19 mouse cellular contexts compared by ENCODE assay signal in the genomic region with DNA sequence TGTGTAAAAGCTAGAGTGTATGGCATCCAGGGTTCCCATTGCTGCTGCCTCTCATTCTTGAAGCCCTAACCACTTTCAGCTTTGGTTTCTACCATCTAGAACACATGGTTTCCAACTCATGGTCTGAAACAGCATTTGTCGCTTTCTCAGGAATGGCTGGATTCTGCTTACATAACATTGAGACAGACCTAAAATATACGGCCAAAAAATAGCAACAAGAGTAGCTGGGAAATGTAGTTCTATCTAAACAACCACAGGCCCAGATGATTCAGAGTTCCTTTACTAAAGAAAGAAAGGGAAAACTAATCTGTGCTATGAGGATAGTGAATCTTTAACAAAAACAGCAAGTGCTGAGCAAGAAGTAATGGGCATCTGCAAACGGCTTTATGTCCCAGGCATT.
"Had no signal": no experiment of that assay in that cellular context is flagged by ENCODE, and none has a peak within 500 bp of the region (broad histone marks: within the 10 kb centered on the region; RNA-seq: fewer than 3 reads in every experiment).

No protein-coding gene starts in this region.

- DNase-seq: kidney, adult 2 months; kidney, postnatal 25 days; layer of hippocampus, adult 9-11 months; liver; thymus, postnatal 25 days had no signal

- H3K27ac ChIP-seq: kidney, postnatal 0 days; layer of hippocampus, adult 2 months; limb, embryonic 10.5 days; limb, embryonic 13.5 days; liver, embryonic 12.5 days; liver, embryonic 15.5 days; lung, embryonic 15.5 days; midbrain, embryonic 10.5 days; midbrain, embryonic 15.5 days; neural tube, embryonic 12.5 days; neural tube, embryonic 15.5 days; stomach, postnatal 0 days had no signal

- ATAC-seq: intestine, postnatal 0 days; liver, embryonic 12.5 days; midbrain, embryonic 15.5 days had no signal

- H3K9me3 ChIP-seq: limb, embryonic 10.5 days; limb, embryonic 13.5 days; liver, embryonic 12.5 days; liver, embryonic 15.5 days; lung, embryonic 15.5 days; megakaryocyte, embryonic 14.5 days; midbrain, embryonic 10.5 days; midbrain, embryonic 15.5 days; neural tube, embryonic 12.5 days; neural tube, embryonic 15.5 days had no signal

- H3K36me3 ChIP-seq: limb, embryonic 10.5 days; limb, embryonic 13.5 days; liver, embryonic 12.5 days; liver, embryonic 15.5 days; lung, embryonic 15.5 days; midbrain, embryonic 10.5 days; midbrain, embryonic 15.5 days; neural tube, embryonic 12.5 days; neural tube, embryonic 15.5 days had no signal

- H3K4me2 ChIP-seq: limb, embryonic 13.5 days; liver, embryonic 12.5 days; liver, embryonic 15.5 days; lung, embryonic 15.5 days; midbrain, embryonic 15.5 days; neural tube, embryonic 12.5 days; neural tube, embryonic 15.5 days had no signal

- H3K4me1 ChIP-seq: limb, embryonic 10.5 days; limb, embryonic 13.5 days; liver, embryonic 12.5 days; liver, embryonic 15.5 days; lung, embryonic 15.5 days; megakaryocyte, embryonic 14.5 days; midbrain, embryonic 10.5 days; midbrain, embryonic 15.5 days; neural tube, embryonic 12.5 days; neural tube, embryonic 15.5 days had no signal

- H3K27me3 ChIP-seq: limb, embryonic 13.5 days; liver, embryonic 12.5 days; liver, embryonic 15.5 days; lung, embryonic 15.5 days; megakaryocyte, embryonic 14.5 days; midbrain, embryonic 15.5 days; neural tube, embryonic 12.5 days; neural tube, embryonic 15.5 days had no signal

- H3K9ac ChIP-seq: limb, embryonic 13.5 days; liver, embryonic 12.5 days; liver, embryonic 15.5 days; lung, embryonic 15.5 days; midbrain, embryonic 15.5 days; neural tube, embryonic 12.5 days; neural tube, embryonic 15.5 days had no signal

- H3K4me3 ChIP-seq: layer of hippocampus, adult 2 months; limb, embryonic 10.5 days; limb, embryonic 13.5 days; liver, embryonic 12.5 days; liver, embryonic 15.5 days; lung, embryonic 15.5 days; megakaryocyte, embryonic 14.5 days; midbrain, embryonic 10.5 days; midbrain, embryonic 15.5 days; neural tube, embryonic 12.5 days; neural tube, embryonic 15.5 days had no signal
